Mouse (Mus musculus) retina, embryonic 14.5 days (tissue): ENCODE results near the gene Ate1.
"Not testable (repeated sequence)": the region's sequence is repeated elsewhere in the genome, so short reads cannot be mapped to it uniquely, and the experiment has no call there.

ENCODE experiments used
- DNase-seq: peaks from one replicate; pipeline ENCODE4 v3.0.0-alpha.2; 2015; ENCODE audit warnings: low spot score

Gene Ate1

GRCm38 (mm10) chr7:130394697-130395096, 125.5 kb downstream of the Ate1 start:
- no peak for DNase-seq

DNA sequence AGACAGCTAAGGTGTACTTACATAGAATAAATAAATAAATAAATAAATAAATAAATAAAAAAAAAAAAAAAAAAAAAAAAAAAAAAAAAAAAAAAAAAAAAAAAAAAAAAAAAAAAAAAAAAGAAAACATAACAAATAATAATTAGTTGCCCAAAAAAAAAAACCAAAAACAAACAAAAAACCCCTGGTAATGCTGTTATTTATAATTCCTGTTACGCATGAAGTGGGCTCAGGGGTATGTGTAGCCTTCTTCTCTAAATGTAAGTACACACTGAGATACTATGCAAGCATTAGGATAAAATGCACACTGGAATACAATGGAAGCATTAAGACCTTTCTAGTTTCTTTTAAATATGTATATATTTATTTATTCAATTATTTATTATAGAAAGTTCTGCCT, 130.1 kb downstream of the Ate1 start:
- DNase-seq, result not testable (repeated sequence)

- DNase-seq, result no peak
These were observed 133.9 kb downstream of the Ate1 start for GRCm38 (mm10) chr7:130386308-130386707.

DNA sequence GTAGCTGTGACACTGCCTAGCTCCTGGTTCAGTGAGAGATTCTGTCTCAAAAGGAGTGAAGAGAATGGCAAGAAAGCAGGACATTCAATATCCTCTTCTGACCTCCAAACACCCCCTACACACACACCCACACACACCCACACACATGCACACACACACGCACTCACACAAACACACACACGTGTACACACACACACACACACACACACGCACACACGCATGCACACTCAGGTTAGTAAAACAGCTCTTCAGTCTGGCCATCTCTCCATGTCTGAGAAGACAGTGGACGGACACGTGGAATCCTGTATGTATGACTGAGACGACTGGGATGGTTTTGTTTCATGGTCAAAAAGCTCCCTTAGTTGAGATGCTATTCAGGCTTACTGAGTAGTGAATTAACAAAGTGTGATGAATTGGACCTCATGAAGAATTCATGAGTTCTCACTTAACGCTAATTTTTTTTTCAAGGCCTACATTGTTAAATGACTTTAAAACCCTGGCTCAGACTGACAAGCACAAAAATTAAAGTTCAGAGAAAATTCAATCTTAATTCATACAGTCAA, 134.4 kb downstream of the Ate1 start:
- no peak for DNase-seq

GRCm38 (mm10) chr7:130382126-130382525, 138.0 kb downstream of the Ate1 start:
- DNase-seq, result no peak

- DNase-seq, result no peak
These were observed 138.7 kb downstream of the Ate1 start for GRCm38 (mm10) chr7:130381387-130381951.

DNA sequence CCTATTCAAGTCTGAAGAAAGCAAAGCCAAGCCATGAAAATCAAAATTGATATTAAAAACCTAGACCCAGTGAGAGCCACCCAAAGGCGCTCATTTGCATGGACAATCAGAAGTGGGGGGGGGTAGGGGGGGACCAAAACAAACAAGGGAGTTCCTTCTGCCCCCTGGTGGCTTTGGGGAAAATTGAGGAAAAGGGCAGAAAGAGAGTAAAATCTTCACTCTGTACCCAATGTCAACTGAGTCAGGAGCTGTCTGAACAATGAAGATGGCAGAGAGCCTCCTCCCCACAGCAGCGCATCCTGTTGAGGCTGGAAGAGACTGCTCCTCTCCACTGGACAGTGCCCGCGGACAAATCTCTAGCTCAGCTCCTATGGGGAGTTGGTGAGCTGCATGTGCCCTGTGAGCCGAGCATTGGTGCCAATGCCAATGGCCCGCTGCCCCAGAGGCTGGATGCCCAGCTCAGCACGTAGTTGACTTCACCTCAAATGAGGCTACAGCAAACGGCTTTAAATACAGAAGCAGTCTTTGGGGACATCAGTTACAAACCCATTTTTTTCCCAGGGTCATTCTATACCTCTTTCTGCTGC, 139.3 kb downstream of the Ate1 start:
- peak; percentile 17 for DNase-seq

GRCm38 (mm10) chr7:130380367-130380766, 139.8 kb downstream of the Ate1 start:
- DNase-seq, result no peak

- DNase-seq, result no peak
These were observed 140.3 kb downstream of the Ate1 start for GRCm38 (mm10) chr7:130379886-130380285.

DNA sequence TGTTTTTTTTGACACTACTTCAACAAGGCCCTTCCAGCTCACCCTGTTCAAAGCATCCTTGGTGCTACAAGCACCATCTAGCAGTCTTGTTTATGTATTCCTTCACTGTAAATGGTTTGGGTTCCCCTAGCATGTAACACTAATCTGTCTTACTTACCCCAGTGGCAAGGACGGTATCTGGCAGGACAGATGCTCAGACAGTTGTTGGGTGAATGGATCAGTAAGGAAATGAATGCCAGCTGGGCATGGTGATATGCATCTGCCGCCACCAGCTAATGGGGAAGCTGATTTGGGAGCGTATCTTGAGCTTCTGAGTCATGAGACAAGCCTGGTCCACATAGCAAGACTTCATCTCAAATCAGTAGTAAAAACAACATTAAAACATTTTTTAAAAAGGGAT, 141.9 kb downstream of the Ate1 start:
- DNase-seq, result no peak

GRCm38 (mm10) chr7:130374311-130374710, 145.9 kb downstream of the Ate1 start:
- DNase-seq, result no peak

GRCm38 (mm10) chr7:130368827-130369641, 151.1 kb downstream of the Ate1 start:
- DNase-seq, result peak; percentile 69

GRCm38 (mm10) chr7:130368036-130368826, 151.9 kb downstream of the Ate1 start:
- no peak for DNase-seq

GRCm38 (mm10) chr7:130367222-130368035, 152.7 kb downstream of the Ate1 start:
- DNase-seq, result peak; percentile 28

DNA sequence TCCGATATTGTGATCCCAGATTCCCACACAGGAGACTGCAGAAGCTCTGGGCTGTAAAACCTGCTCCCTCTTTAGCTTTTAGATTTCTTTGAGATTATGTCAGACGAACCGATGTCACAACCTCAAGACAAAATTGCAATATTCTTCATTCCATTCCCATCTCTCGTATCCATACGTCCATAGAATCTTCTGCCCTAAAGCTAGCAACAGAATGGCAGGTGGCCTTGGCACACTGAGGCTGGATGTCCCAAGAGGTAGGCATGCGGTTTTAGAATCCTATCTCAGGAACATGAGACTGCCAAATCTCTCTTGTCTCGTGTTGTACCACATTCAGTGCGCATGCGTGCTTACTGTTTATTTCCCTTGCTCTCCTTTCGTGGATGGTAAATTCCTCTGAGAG, 154.5 kb downstream of the Ate1 start:
- no peak for DNase-seq
